Mouse (Mus musculus): ENCODE data around the gene Rab32.

DNA sequence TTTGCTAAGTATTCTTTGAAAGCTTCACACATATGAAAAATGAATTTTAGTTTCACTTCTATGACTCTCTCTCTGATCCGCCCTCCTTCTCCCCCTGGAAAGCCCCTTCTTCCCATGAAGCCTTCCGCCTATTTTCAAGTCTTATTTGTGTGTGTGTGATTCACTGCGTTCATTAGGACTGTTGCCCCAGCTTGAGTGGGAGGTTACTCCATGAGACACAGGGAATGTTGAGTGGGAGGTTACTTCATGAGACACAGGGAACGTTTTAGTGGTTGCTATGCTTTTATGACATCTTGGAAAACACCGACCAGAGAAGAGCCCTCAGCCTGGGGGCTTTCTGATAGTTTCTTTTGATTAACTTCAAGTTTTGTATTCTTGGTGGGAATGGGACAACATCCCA is 11.4 kb downstream of the Rab32 start:
- TF ChIP-seq CTCF (IDR thresholded peaks at IDR 0.05; ENCODE audit: insufficient read depth, low read depth, low read length), result no peak
- no peak for TF ChIP-seq POLR2A (IDR thresholded peaks at IDR 0.05; ENCODE audit: insufficient read depth, low read depth, low read length)

Measured in olfactory bulb, adult 2 months (tissue).